Mouse (Mus musculus) MEL (cell line): ENCODE measurements around the gene Misp.

ENCODE experiments used
- CHD2 ChIP-seq: IDR thresholded peaks from 2 replicates; pipeline ENCODE4 v1.6.1; 2011; ENCODE audit warnings: low read length, improper control_type of control experiment
- CTCF ChIP-seq, 3 experiments: IDR thresholded peaks in 2 of 3; conservative IDR thresholded peaks in 1 of 3; 2 replicates each; pipeline ENCODE4 v1.5.1; 2011 to 2012; ENCODE audit warnings: low read length in 3 of 3, low read depth in 2 of 3, mild to moderate bottlenecking in 2 of 3, improper control_type of control experiment in 1 of 3, inconsistent platforms in 1 of 3, mixed read lengths in 1 of 3, moderate library complexity in 1 of 3; ENCODE audit not compliant: control insufficient read depth in 1 of 3, insufficient read depth in 1 of 3, poor library complexity in 1 of 3, severe bottlenecking in 1 of 3
- EP300 ChIP-seq, 2 experiments: IDR thresholded peaks; 2 replicates each; pipeline ENCODE4 v1.6.1; 2011; ENCODE audit warnings: improper control_type of control experiment in 2 of 2, low read length in 2 of 2, low read depth in 1 of 2, mild to moderate bottlenecking in 1 of 2
- ETS1 ChIP-seq: IDR thresholded peaks from 2 replicates; pipeline ENCODE4 v1.6.1; 2012; ENCODE audit warnings: low read depth, mild to moderate bottlenecking, inconsistent platforms, low read length, improper control_type of control experiment, moderate library complexity
- RCOR1 ChIP-seq: IDR thresholded peaks from 2 replicates; pipeline ENCODE4 v1.6.1; 2012; ENCODE audit warnings: low read depth, mild to moderate bottlenecking, inconsistent platforms, low read length, improper control_type of control experiment
- TCF12 ChIP-seq: IDR thresholded peaks from 2 replicates; pipeline ENCODE4 v1.6.1; 2014; ENCODE audit warnings: low read depth, mild to moderate bottlenecking, inconsistent platforms, low read length, improper control_type of control experiment, moderate library complexity

DNA sequence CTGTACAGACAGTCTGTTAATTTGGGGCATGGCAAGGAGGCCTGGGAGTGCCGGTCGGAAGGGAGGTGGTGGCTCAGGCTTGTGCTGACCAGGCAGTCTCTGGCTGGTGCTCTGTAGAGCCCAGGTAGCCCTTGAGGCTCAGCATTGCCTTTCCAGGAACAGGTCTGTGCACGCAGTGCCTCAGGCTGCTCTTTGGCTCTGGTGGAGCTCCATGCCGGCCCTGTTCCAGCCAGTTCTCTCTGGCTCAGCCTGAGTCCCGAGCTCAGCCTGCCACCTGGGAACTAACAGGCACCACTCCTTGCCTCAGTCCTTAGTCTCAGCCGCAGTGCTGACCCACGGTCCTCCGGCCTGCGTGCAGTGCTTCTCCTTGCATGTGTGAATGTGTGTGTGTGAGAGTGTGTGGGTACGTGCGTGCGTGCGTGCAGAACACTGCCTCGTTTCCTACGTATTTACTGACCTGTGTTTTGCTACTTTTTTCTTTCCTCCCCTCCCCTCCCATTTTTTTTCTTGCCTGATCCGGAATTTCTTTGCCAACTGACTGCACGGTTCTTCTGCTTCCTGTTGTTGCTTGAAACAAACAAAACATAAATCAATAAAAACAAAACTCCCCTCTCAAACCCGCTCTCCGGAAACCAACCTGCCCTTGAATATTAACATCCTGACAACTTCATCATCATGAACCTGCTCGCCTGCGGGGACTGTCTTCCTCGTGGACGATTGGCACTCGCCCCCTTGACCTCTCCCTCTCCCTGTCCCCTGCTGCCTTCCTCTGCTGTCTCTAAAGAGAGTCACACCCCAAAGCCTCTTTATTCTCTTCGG is 40.6 kb downstream of the Misp start:
- TF ChIP-seq ETS1 (no peak), CHD2 (no peak), CTCF (IDR thresholded peaks at IDR 0.05 in 2 of 3, conservative IDR thresholded peaks at IDR 0.05 in 1 of 3; ENCODE audit: control insufficient read depth in 1 of 3, insufficient read depth in 1 of 3, low read depth in 2 of 3, low read length in 3 of 3, poor library complexity in 1 of 3, severe bottlenecking in 1 of 3) (no peak), RCOR1 (no peak), TCF12 (no peak), EP300 (IDR thresholded peaks at IDR 0.05; ENCODE audit: low read depth in 1 of 2, low read length in 2 of 2) (no peak)
